ENCODE assay signal across 24 mouse cellular contexts in the genomic region with DNA sequence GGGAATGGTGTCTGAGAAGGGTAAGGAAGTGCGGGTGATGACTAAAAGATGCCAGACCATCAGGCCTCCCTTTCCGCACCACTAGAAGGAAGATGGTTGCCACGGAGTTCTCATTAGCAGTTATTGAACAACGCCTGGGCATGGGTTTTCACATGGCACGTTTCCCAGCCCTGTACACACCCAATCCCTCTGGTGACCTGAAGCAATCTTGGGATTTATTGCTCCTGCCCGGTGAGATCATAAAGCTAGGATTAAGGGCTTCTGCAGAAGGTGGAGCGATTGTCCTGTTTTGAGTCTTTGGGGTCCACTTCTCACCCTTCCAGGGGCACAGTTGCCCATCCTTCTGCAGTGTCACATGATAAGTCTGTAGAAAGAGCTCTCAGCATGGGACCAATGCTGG. TPM values are rescaled to one million over a fixed set of nuclear protein-coding genes. Genes with fewer than 3 reads are reported as not detected.
"Had no signal": no experiment of that assay in that cellular context is flagged by ENCODE, and none has a peak within 500 bp of the region (broad histone marks: within the 10 kb centered on the region; RNA-seq: fewer than 3 reads in every experiment).

No protein-coding gene starts in this region.

- H3K9ac ChIP-seq: liver, embryonic 13.5 days; lung, embryonic 14.5 days; midbrain, embryonic 13.5 days; neural tube, embryonic 13.5 days; stomach, embryonic 15.5 days had no signal

- DNase-seq: kidney, adult 9 months; kidney, postnatal 14 days; kidney, postnatal 4 days; layer of hippocampus, adult 9-11 months; liver, embryonic 13.5 days; lung, embryonic 14.5 days; retina, postnatal 1 day; right cerebral cortex, postnatal 25 days; spleen, adult 18-20 months; thymus, postnatal 25 days had no signal

- H3K27me3 ChIP-seq: liver, embryonic 13.5 days; midbrain, embryonic 13.5 days; neural tube, embryonic 13.5 days; stomach, embryonic 15.5 days had no signal

- ATAC-seq: lung, postnatal 0 days; midbrain, embryonic 13.5 days; midbrain, embryonic 16.5 days had no signal

- H3K4me2 ChIP-seq: liver, embryonic 13.5 days; lung, embryonic 14.5 days; midbrain, embryonic 13.5 days; neural tube, embryonic 13.5 days; stomach, embryonic 15.5 days had no signal

- H3K36me3 ChIP-seq: liver, embryonic 13.5 days; midbrain, embryonic 10.5 days; midbrain, embryonic 13.5 days; neural tube, embryonic 13.5 days; stomach, embryonic 15.5 days had no signal

- H3K4me1 ChIP-seq: liver, embryonic 13.5 days; midbrain, embryonic 10.5 days; midbrain, embryonic 13.5 days; neural tube, embryonic 13.5 days; stomach, embryonic 15.5 days had no signal

- H3K9me3 ChIP-seq: liver, embryonic 13.5 days; midbrain, embryonic 10.5 days; midbrain, embryonic 13.5 days; neural tube, embryonic 13.5 days; stomach, embryonic 15.5 days had no signal

- H3K27ac ChIP-seq: layer of hippocampus, adult 2 months; liver, embryonic 13.5 days; macrophage; midbrain, embryonic 10.5 days; midbrain, embryonic 13.5 days; neural tube, embryonic 13.5 days; stomach, embryonic 15.5 days had no signal

- H3K4me3 ChIP-seq: layer of hippocampus, adult 2 months; liver, embryonic 13.5 days; midbrain, embryonic 10.5 days; midbrain, embryonic 13.5 days; myocyte; neural tube, embryonic 13.5 days; stomach, embryonic 15.5 days had no signal

RNA-seq across cellular contexts. Expression of a gene that starts 26.9 kb away (rescaled TPM):
- total RNA-seq: left cerebral cortex, adult 18-20 months; left cerebral cortex, postnatal 36 days; megakaryocyte, adult 5-6 weeks; monocyte, adult 5-6 weeks; neutrophil, adult 5-6 weeks had no signal
- polyA plus RNA-seq: macrophage had no signal

RNA-seq across cellular contexts. Expression of a gene that starts 27.8 kb away (rescaled TPM):
- total RNA-seq: megakaryocyte, adult 5-6 weeks; monocyte, adult 5-6 weeks; neutrophil, adult 5-6 weeks had no signal
- polyA plus RNA-seq: macrophage had no signal

RNA-seq across cellular contexts. Expression of a gene that starts 58.2 kb away (rescaled TPM):
- total RNA-seq: megakaryocyte, adult 5-6 weeks; neutrophil, adult 5-6 weeks had no signal
- polyA plus RNA-seq: macrophage had no signal
